Mouse (Mus musculus) liver, postnatal 0 days (tissue): ENCODE data around the gene Accsl.

ENCODE experiments used
- CTCF ChIP-seq: sonication (generic); IDR thresholded peaks from 2 replicates; pipeline ENCODE4 v1.5.1; 2016; ENCODE audit warnings: antibody characterized with exemption, low read depth
- EP300 ChIP-seq: IDR thresholded peaks from 2 replicates; pipeline ENCODE4 v1.6.1; 2016; ENCODE audit warnings: antibody characterized with exemption, low read depth, mild to moderate bottlenecking

GRCm38 (mm10) chr2:93822045-93822749 lies 46.8 kb downstream of the Accsl start, which contains the start of gene Ext2:
- TF ChIP-seq CTCF (peak; percentile 99), EP300 (no peak)
